Mouse (Mus musculus) mouse trophoblast stem cell (cell line): ENCODE data around the gene Slc15a3.

Experiments
- in situ Hi-C, 2 experiments: fragments of 300-500 bp; cut with MseI, MboI; formaldehyde crosslinking; loops; 2 replicates in 1 of 2; 3 replicates in 1 of 2; pipeline ENCODE4 v1.15.1; 2025

The Slc15a3 gene

GRCm38 (mm10) chr19:10839010-10839892, at the start of gene Slc15a3:
Gene Slc15a3, plus strand, starts transcription at chr19:10839727.
- in situ Hi-C loops = no loop called here

GRCm38 (mm10) chr19:10790323-10790722, 49.2 kb upstream of the Slc15a3 start:
- in situ Hi-C loops = no loop called here

GRCm38 (mm10) chr19:10793044-10793443, 46.5 kb upstream of the Slc15a3 start:
- in situ Hi-C loops = no loop called here

GRCm38 (mm10) chr19:10794916-10795315, 44.6 kb upstream of the Slc15a3 start:
- in situ Hi-C loops = no loop called here

- in situ Hi-C loops = no loop called here
These were observed 41.0 kb upstream of the Slc15a3 start for GRCm38 (mm10) chr19:10798576-10798975.

GRCm38 (mm10) chr19:10799155-10799554, 40.4 kb upstream of the Slc15a3 start:
- in situ Hi-C loops = no loop called here

GRCm38 (mm10) chr19:10801070-10801469, 38.5 kb upstream of the Slc15a3 start:
- in situ Hi-C loops = no loop called here

GRCm38 (mm10) chr19:10801906-10802305, 37.6 kb upstream of the Slc15a3 start:
- in situ Hi-C loops = no loop called here

- in situ Hi-C loops = no loop called here
These were observed 35.8 kb upstream of the Slc15a3 start for GRCm38 (mm10) chr19:10803751-10804150.

GRCm38 (mm10) chr19:10804850-10805660, 34.5 kb upstream of the Slc15a3 start:
- in situ Hi-C loops = no loop called here

GRCm38 (mm10) chr19:10805661-10806285, 33.8 kb upstream of the Slc15a3 start:
- in situ Hi-C loops = no loop called here

- in situ Hi-C loops = no loop called here
These were observed 30.8 kb upstream of the Slc15a3 start for GRCm38 (mm10) chr19:10808524-10809233.

GRCm38 (mm10) chr19:10809428-10810175, 29.9 kb upstream of the Slc15a3 start:
- in situ Hi-C loops = no loop called here

GRCm38 (mm10) chr19:10810176-10810492, 29.4 kb upstream of the Slc15a3 start:
- in situ Hi-C loops = no loop called here

GRCm38 (mm10) chr19:10811471-10811870, 28.1 kb upstream of the Slc15a3 start:
- in situ Hi-C loops = no loop called here

- in situ Hi-C loops = no loop called here
These were observed 26.5 kb upstream of the Slc15a3 start for GRCm38 (mm10) chr19:10813039-10813438.

- in situ Hi-C loops = no loop called here
These were observed 25.6 kb upstream of the Slc15a3 start for GRCm38 (mm10) chr19:10813905-10814304.

GRCm38 (mm10) chr19:10815871-10816270, 23.7 kb upstream of the Slc15a3 start:
- in situ Hi-C loops = no loop called here

GRCm38 (mm10) chr19:10816462-10816861, 23.1 kb upstream of the Slc15a3 start:
- in situ Hi-C loops = no loop called here

GRCm38 (mm10) chr19:10818217-10818946, 21.1 kb upstream of the Slc15a3 start:
- in situ Hi-C loops = no loop called here
